Mouse (Mus musculus): ENCODE measurements at regions not wholly inside any gene's neighbourhood (a gene's known extent, or its start where the extent isn't known, plus 50 kb on each side); places are given as distances from the start of the nearest gene placed in this dataset.

DNA sequence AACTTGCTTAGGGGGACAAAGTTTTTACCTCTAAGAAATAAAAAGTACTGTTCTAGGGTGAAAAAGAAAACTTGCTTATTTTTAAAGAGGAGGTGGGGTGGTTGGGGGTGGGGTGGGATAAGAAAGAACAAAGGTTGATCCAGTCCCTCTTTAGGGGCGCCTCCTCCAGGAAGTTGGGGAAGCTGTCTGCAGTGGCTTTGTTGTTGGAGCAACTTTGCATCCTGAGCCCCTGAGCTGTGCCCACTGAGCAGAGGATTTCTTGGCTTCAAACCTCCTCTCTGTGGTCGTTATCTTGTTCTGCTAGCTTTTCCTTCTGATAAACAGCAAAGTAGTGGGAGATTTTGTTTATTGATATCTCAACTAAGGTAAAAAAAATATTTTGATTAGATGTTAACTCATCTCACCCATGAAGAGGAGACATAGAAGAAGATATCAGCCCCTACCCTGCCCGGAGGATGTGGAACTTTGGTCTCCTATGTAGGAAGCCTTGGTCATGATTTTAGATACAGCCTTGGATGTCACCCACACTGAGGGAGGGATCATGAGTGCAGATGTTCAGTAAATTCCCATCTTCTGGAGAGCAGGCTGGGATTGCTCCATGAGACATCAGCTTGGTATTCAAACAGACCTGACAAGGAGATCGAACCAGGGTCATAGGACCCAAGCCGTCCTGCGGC is 179.7 kb downstream of the Tpra1 start:
- Histone ChIP-seq H3K4me3 (ENCODE audit: low read depth, low read length) (no peak overlapping the region), H3K36me3 (ENCODE audit: control insufficient read depth, insufficient read depth, low read length) (no peaks in the 10 kb centered on the region), H3K4me2 (ENCODE audit: low read depth, low read length) (no peak overlapping the region), H3K9ac (replicated peaks; ENCODE audit: low read depth, low read length) (no peak overlapping the region), H3K9me3 (ENCODE audit: control insufficient read depth, low read length) (no peaks in the 10 kb centered on the region), H3K27me3 (ENCODE audit: control insufficient read depth, insufficient read depth, low read length) (no peaks in the 10 kb centered on the region), H3K27ac (ENCODE audit: low read depth, low read length) (no peak overlapping the region), H3K4me1 (ENCODE audit: control insufficient read depth, insufficient read depth, low read length) (no peaks in the 10 kb centered on the region)
- 76% methylated on average over 6 of the region's 6 CpGs for WGBS
- ATAC-seq (ENCODE audit: low read depth), result no peak

DNA sequence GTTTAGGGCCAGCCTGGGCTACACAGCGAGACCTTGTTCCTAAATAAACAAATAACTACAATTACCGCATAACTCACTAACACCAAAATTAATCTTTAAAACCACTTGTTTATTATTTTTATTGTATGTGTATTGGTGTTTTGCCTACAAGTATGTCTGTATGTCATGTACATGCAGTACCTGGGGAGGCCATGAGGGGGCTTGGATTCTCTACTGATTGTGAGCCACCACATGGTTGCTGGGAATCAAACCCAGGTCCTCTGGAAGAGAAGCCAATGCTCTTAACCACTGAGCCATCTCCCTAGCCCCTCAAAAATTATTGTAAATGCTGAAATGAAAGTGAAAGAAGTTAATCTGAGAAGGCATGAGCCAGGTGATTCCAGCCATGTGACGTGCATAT is 182.4 kb downstream of the Tpra1 start:
- Histone ChIP-seq H3K9ac (replicated peaks; ENCODE audit: low read depth, low read length) (no peak overlapping the region), H3K27me3 (ENCODE audit: control insufficient read depth, insufficient read depth, low read length) (no peaks in the 10 kb centered on the region), H3K4me3 (ENCODE audit: low read depth, low read length) (no peak overlapping the region), H3K9me3 (ENCODE audit: control insufficient read depth, low read length) (0 out of 2 replicates have a peak, but pooled peaks cover 1% of the 10 kb centered on the region), H3K36me3 (ENCODE audit: control insufficient read depth, insufficient read depth, low read length) (no peaks in the 10 kb centered on the region), H3K27ac (ENCODE audit: low read depth, low read length) (no peak overlapping the region), H3K4me1 (ENCODE audit: control insufficient read depth, insufficient read depth, low read length) (no peaks in the 10 kb centered on the region), H3K4me2 (ENCODE audit: low read depth, low read length) (no peak overlapping the region)
- 97% methylated on average over 3 of the region's 3 CpGs for WGBS
- ATAC-seq (ENCODE audit: low read depth), result no peak

GRCm38 (mm10) chr6:89085151-89085550 is 183.1 kb downstream of the Tpra1 start:
- Histone ChIP-seq H3K4me2 (ENCODE audit: low read depth, low read length) (no peak overlapping the region), H3K4me1 (ENCODE audit: control insufficient read depth, insufficient read depth, low read length) (no peaks in the 10 kb centered on the region), H3K9me3 (ENCODE audit: control insufficient read depth, low read length) (0 out of 2 replicates have a peak, but pooled peaks cover 4% of the 10 kb centered on the region), H3K4me3 (ENCODE audit: low read depth, low read length) (no peak overlapping the region), H3K27ac (ENCODE audit: low read depth, low read length) (no peak overlapping the region), H3K27me3 (ENCODE audit: control insufficient read depth, insufficient read depth, low read length) (no peaks in the 10 kb centered on the region), H3K9ac (replicated peaks; ENCODE audit: low read depth, low read length) (no peak overlapping the region), H3K36me3 (ENCODE audit: control insufficient read depth, insufficient read depth, low read length) (no peaks in the 10 kb centered on the region)
- ATAC-seq (ENCODE audit: low read depth), result no peak
- WGBS, result 81% methylated on average over 6 of the region's 6 CpGs

- no peak for ATAC-seq (ENCODE audit: low read depth)
- no peak overlapping the region for H3K9ac ChIP-seq (replicated peaks; ENCODE audit: low read depth, low read length)
- H3K4me1 ChIP-seq (ENCODE audit: control insufficient read depth, insufficient read depth, low read length), result no peaks in the 10 kb centered on the region
- H3K9me3 ChIP-seq (ENCODE audit: control insufficient read depth, low read length), result 0 out of 2 replicates have a peak, but pooled peaks cover 4% of the 10 kb centered on the region
- 79% methylated on average over 4 of the region's 4 CpGs for WGBS
- no peak overlapping the region for H3K4me2 ChIP-seq (ENCODE audit: low read depth, low read length)
- H3K4me3 ChIP-seq (ENCODE audit: low read depth, low read length), result no peak overlapping the region
- no peaks in the 10 kb centered on the region for H3K36me3 ChIP-seq (ENCODE audit: control insufficient read depth, insufficient read depth, low read length)
- no peaks in the 10 kb centered on the region for H3K27me3 ChIP-seq (ENCODE audit: control insufficient read depth, insufficient read depth, low read length)
- H3K27ac ChIP-seq (ENCODE audit: low read depth, low read length), result no peak overlapping the region
Observed at GRCm38 (mm10) chr6:89087620-89088019, 185.6 kb downstream of the Tpra1 start.

DNA sequence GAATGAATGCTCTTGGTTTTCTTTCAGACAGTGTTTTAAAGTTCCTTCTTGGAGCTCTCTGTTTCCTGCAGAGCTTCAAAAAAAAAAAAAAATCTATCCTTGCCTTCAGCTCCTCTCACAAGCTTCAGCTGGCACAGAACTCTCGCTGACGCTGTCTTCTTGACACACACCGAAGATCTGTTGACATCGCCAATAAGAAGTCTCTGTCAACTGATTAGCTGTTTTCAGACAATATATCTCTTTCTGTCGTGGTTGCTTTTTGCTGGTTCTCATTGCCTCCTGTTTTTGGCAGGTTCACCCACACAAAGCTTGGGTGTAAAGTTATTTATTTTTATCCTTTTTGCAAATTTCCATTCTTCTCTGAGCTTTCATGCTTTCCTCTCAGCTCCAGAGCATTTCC is 188.0 kb downstream of the Tpra1 start:
- Histone ChIP-seq H3K9ac (replicated peaks; ENCODE audit: low read depth, low read length) (no peak overlapping the region), H3K4me2 (ENCODE audit: low read depth, low read length) (no peak overlapping the region), H3K27ac (ENCODE audit: low read depth, low read length) (no peak overlapping the region), H3K36me3 (ENCODE audit: control insufficient read depth, insufficient read depth, low read length) (no peaks in the 10 kb centered on the region), H3K9me3 (ENCODE audit: control insufficient read depth, low read length) (0 out of 2 replicates have a peak, but pooled peaks cover 4% of the 10 kb centered on the region), H3K4me3 (ENCODE audit: low read depth, low read length) (no peak overlapping the region), H3K4me1 (ENCODE audit: control insufficient read depth, insufficient read depth, low read length) (no peaks in the 10 kb centered on the region), H3K27me3 (ENCODE audit: control insufficient read depth, insufficient read depth, low read length) (no peaks in the 10 kb centered on the region)
- no peak for ATAC-seq (ENCODE audit: low read depth)
- 96% methylated on average over 5 of the region's 5 CpGs for WGBS

- H3K36me3 ChIP-seq (ENCODE audit: control insufficient read depth, insufficient read depth, low read length), result no peaks in the 10 kb centered on the region
- H3K9me3 ChIP-seq (ENCODE audit: control insufficient read depth, low read length), result no peaks in the 10 kb centered on the region
- no peak overlapping the region for H3K9ac ChIP-seq (replicated peaks; ENCODE audit: low read depth, low read length)
- no peaks in the 10 kb centered on the region for H3K4me1 ChIP-seq (ENCODE audit: control insufficient read depth, insufficient read depth, low read length)
- H3K27ac ChIP-seq (ENCODE audit: low read depth, low read length), result no peak overlapping the region
- no peak overlapping the region for H3K4me2 ChIP-seq (ENCODE audit: low read depth, low read length)
- H3K4me3 ChIP-seq (ENCODE audit: low read depth, low read length), result no peak overlapping the region
- ATAC-seq (ENCODE audit: low read depth), result no peak
- WGBS, result 92% methylated on average over 14 of the region's 14 CpGs
- H3K27me3 ChIP-seq (ENCODE audit: control insufficient read depth, insufficient read depth, low read length), result no peaks in the 10 kb centered on the region
Observed at GRCm38 (mm10) chr6:89095911-89096310, 193.9 kb downstream of the Tpra1 start.

GRCm38 (mm10) chr6:89097531-89097930 is 195.5 kb downstream of the Tpra1 start:
- Histone ChIP-seq H3K27me3 (ENCODE audit: control insufficient read depth, insufficient read depth, low read length) (no peaks in the 10 kb centered on the region), H3K4me2 (ENCODE audit: low read depth, low read length) (no peak overlapping the region), H3K4me3 (ENCODE audit: low read depth, low read length) (no peak overlapping the region), H3K9me3 (ENCODE audit: control insufficient read depth, low read length) (no peaks in the 10 kb centered on the region), H3K4me1 (ENCODE audit: control insufficient read depth, insufficient read depth, low read length) (no peaks in the 10 kb centered on the region), H3K36me3 (ENCODE audit: control insufficient read depth, insufficient read depth, low read length) (no peaks in the 10 kb centered on the region), H3K9ac (replicated peaks; ENCODE audit: low read depth, low read length) (no peak overlapping the region), H3K27ac (ENCODE audit: low read depth, low read length) (no peak overlapping the region)
- 79% methylated on average over 8 of the region's 8 CpGs for WGBS
- ATAC-seq (ENCODE audit: low read depth), result no peak

DNA sequence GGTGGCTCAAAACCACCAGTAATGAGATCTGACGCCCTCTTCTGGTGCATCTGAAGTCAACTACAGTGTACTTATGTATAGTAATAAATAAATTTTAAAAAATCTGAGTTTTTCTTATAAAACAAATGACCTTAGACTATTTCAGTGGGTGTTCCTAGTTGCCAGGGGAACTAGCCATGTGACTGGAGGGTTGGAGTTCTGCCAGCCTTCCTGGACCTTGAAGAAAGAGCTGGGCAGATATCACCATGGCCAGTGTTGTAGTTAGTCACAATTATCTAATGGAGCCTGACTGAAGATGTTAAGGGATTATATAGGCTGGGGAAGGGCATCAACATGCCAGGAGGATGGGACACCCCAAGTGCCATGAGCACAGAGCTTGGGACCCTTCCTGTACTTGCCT is 217.2 kb downstream of the Tpra1 start:
- Histone ChIP-seq H3K36me3 (ENCODE audit: control insufficient read depth, insufficient read depth, low read length) (no peaks in the 10 kb centered on the region), H3K9me3 (ENCODE audit: control insufficient read depth, low read length) (no peaks in the 10 kb centered on the region; the same call in 1 of the 2 replicates), H3K27me3 (ENCODE audit: control insufficient read depth, insufficient read depth, low read length) (no peaks in the 10 kb centered on the region), H3K4me1 (ENCODE audit: control insufficient read depth, insufficient read depth, low read length) (0 out of 2 replicates have a peak, but pooled peaks cover 6% of the 10 kb centered on the region), H3K4me3 (ENCODE audit: low read depth, low read length) (no peak overlapping the region), H3K4me2 (ENCODE audit: low read depth, low read length) (no peak overlapping the region), H3K27ac (ENCODE audit: low read depth, low read length) (no peak overlapping the region), H3K9ac (replicated peaks; ENCODE audit: low read depth, low read length) (no peak overlapping the region)
- ATAC-seq (ENCODE audit: low read depth), result no peak
- 83% methylated on average over 1 of the region's 1 CpGs for WGBS

DNA sequence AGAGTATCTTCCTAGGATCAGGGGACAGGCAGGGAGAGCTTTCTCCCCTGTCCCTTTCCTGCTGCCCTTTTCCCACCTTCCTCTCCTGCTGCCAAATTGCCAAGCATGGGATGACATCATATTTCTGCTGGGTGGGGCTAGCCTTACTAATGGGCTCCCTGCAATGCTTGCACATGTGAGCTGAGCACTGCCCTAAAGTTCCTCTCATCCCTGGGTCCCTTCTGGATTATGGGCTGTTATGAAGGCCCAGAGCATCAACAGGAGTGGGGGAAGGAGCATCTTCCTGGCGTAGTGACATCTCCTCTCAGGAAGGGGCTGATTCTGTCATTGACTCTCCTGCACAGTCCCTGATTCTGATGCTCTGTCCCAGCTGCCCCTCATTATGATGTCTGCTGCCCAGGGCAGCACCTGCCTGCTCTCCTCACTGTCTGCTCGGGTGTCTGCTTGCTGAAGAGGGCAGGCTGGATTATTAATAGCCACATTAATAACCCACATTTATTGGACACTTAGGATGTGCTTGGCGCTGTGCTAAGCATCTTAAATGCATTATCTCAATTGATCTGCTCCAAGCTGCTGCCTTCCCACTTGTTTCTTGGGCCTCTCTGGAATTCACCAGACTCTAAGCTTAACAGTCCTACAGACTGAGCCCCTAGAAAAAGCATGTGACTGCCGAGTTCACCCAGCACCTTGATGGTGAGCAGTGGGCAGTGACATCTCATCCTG is 219.1 kb downstream of the Tpra1 start:
- Histone ChIP-seq H3K9ac (replicated peaks; ENCODE audit: low read depth, low read length) (no peak overlapping the region), H3K9me3 (ENCODE audit: control insufficient read depth, low read length) (no peaks in the 10 kb centered on the region; the same call in 1 of the 2 replicates), H3K27ac (ENCODE audit: low read depth, low read length) (no peak overlapping the region), H3K4me2 (ENCODE audit: low read depth, low read length) (no peak overlapping the region), H3K4me1 (ENCODE audit: control insufficient read depth, insufficient read depth, low read length) (0 out of 2 replicates have a peak, but pooled peaks cover 6% of the 10 kb centered on the region), H3K27me3 (ENCODE audit: control insufficient read depth, insufficient read depth, low read length) (no peaks in the 10 kb centered on the region), H3K4me3 (ENCODE audit: low read depth, low read length) (no peak overlapping the region), H3K36me3 (ENCODE audit: control insufficient read depth, insufficient read depth, low read length) (no peaks in the 10 kb centered on the region)
- 43% methylated on average over 4 of the region's 4 CpGs for WGBS
- peak; percentile 59; the same call in 1 of the 2 replicates for ATAC-seq (ENCODE audit: low read depth)
